Mouse (Mus musculus): Measurements from ENCODE around the gene Treml4. TPM values are rescaled to one million over a fixed set of nuclear protein-coding genes. Genes with fewer than 3 reads are reported as not detected.

Treml4 gene
- polyA plus RNA-seq, 1 experiment from 2014 or later: 3.3 TPM

GRCm38 (mm10) chr17:48256575-48256974, 7.5 kb upstream of the Treml4 start:
- H3K36me3 ChIP-seq: no peaks in the 10 kb centered on the region
- H3K9me3 ChIP-seq: no peaks in the 10 kb centered on the region
- no peak overlapping the region for H3K4me3 ChIP-seq (replicated peaks)
- H3K9ac ChIP-seq: no peak overlapping the region
- no peaks in the 10 kb centered on the region for H3K27me3 ChIP-seq (replicated peaks)
- ATAC-seq: no peak
- H3K4me1 ChIP-seq (replicated peaks): no peaks in the 10 kb centered on the region
- H3K4me2 ChIP-seq (replicated peaks): no peak overlapping the region
- no peak overlapping the region for H3K27ac ChIP-seq

- ATAC-seq: no peak
- H3K4me3 ChIP-seq (replicated peaks): no peak overlapping the region
- WGBS: 71% methylated on average over 2 of the region's 2 CpGs
- H3K4me2 ChIP-seq (replicated peaks): no peak overlapping the region
- no peaks in the 10 kb centered on the region for H3K36me3 ChIP-seq
- H3K27ac ChIP-seq: no peak overlapping the region
- H3K4me1 ChIP-seq (replicated peaks): no peaks in the 10 kb centered on the region
- no peaks in the 10 kb centered on the region for H3K9me3 ChIP-seq
- H3K9ac ChIP-seq: no peak overlapping the region
- H3K27me3 ChIP-seq (replicated peaks): no peaks in the 10 kb centered on the region
These were observed 2.2 kb upstream of the Treml4 start for GRCm38 (mm10) chr17:48261868-48262267.

- Histone ChIP-seq H3K27ac (no peak overlapping the region), H3K9ac (no peak overlapping the region), H3K4me2 (replicated peaks) (no peak overlapping the region), H3K27me3 (replicated peaks) (no peaks in the 10 kb centered on the region), H3K9me3 (no peaks in the 10 kb centered on the region), H3K4me3 (replicated peaks) (no peak overlapping the region), H3K36me3 (no peaks in the 10 kb centered on the region), H3K4me1 (replicated peaks) (no peaks in the 10 kb centered on the region; the same call in 1 of the 2 replicates)
- no peak for ATAC-seq
- 91% methylated on average over 7 of the region's 7 CpGs for WGBS
These were observed 567 bp downstream of the Treml4 start for GRCm38 (mm10) chr17:48264662-48265061.

- 4% methylated on average over 2 of the region's 2 CpGs for WGBS
- 0 out of 2 replicates have a peak overlapping the region, but pooled peaks have one; percentile 6 for H3K4me2 ChIP-seq (replicated peaks)
These were observed 2.0 kb downstream of the Treml4 start for GRCm38 (mm10) chr17:48266138-48266537.

GRCm38 (mm10) chr17:48266610-48267304, 2.7 kb downstream of the Treml4 start:
- Histone ChIP-seq H3K4me2 (replicated peaks) (0 out of 2 replicates have a peak overlapping the region, but pooled peaks have one; percentile 6), H3K4me1 (replicated peaks) (no peaks in the 10 kb centered on the region; the same call in 1 of the 2 replicates), H3K27me3 (replicated peaks) (no peaks in the 10 kb centered on the region), H3K9me3 (no peaks in the 10 kb centered on the region), H3K4me3 (replicated peaks) (no peak overlapping the region), H3K36me3 (no peaks in the 10 kb centered on the region), H3K9ac (no peak overlapping the region), H3K27ac (peak overlapping the region; percentile 72)
- ATAC-seq: peak; percentile 69
- WGBS: 12% methylated on average over 2 of the region's 2 CpGs

More at GRCm38 (mm10) chr17:48266138-48266537, 2.0 kb downstream of the Treml4 start:
- Histone ChIP-seq H3K4me1 (replicated peaks) (no peaks in the 10 kb centered on the region; the same call in 1 of the 2 replicates), H3K9me3 (no peaks in the 10 kb centered on the region), H3K27ac (peak overlapping the region; percentile 72), H3K4me3 (replicated peaks) (no peak overlapping the region), H3K36me3 (no peaks in the 10 kb centered on the region), H3K27me3 (replicated peaks) (no peaks in the 10 kb centered on the region), H3K9ac (no peak overlapping the region)
- ATAC-seq: no peak

GRCm38 (mm10) chr17:48267591-48267990, 3.5 kb downstream of the Treml4 start:
- peak; percentile 50 for ATAC-seq
- H3K4me1 ChIP-seq (replicated peaks): no peaks in the 10 kb centered on the region; the same call in 1 of the 2 replicates
- H3K4me2 ChIP-seq (replicated peaks): no peak overlapping the region
- no peaks in the 10 kb centered on the region for H3K27me3 ChIP-seq (replicated peaks)
- WGBS: 53% methylated on average over 1 of the region's 1 CpGs
- no peak overlapping the region for H3K27ac ChIP-seq
- no peaks in the 10 kb centered on the region for H3K9me3 ChIP-seq
- H3K4me3 ChIP-seq (replicated peaks): no peak overlapping the region
- H3K36me3 ChIP-seq: no peaks in the 10 kb centered on the region
- no peak overlapping the region for H3K9ac ChIP-seq

GRCm38 (mm10) chr17:48268276-48268675, 4.2 kb downstream of the Treml4 start:
- Histone ChIP-seq H3K9ac (no peak overlapping the region), H3K27me3 (replicated peaks) (no peaks in the 10 kb centered on the region), H3K36me3 (no peaks in the 10 kb centered on the region), H3K4me2 (replicated peaks) (no peak overlapping the region), H3K4me3 (replicated peaks) (no peak overlapping the region), H3K4me1 (replicated peaks) (no peaks in the 10 kb centered on the region; the same call in 1 of the 2 replicates), H3K9me3 (no peaks in the 10 kb centered on the region), H3K27ac (no peak overlapping the region)
- no peak for ATAC-seq

GRCm38 (mm10) chr17:48269833-48270232, 5.7 kb downstream of the Treml4 start:
- ATAC-seq: no peak
- no peaks in the 10 kb centered on the region; the same call in 1 of the 2 replicates for H3K4me1 ChIP-seq (replicated peaks)

GRCm38 (mm10) chr17:48272158-48272557, 8.1 kb downstream of the Treml4 start:
- peak; percentile 81 for ATAC-seq
- no peaks in the 10 kb centered on the region for H3K36me3 ChIP-seq
- 62% methylated on average over 5 of the region's 5 CpGs for WGBS
- no peaks in the 10 kb centered on the region; the same call in 1 of the 2 replicates for H3K4me1 ChIP-seq (replicated peaks)
- H3K4me2 ChIP-seq (replicated peaks): peak overlapping the region; percentile 40
- H3K9me3 ChIP-seq: no peaks in the 10 kb centered on the region
- peak overlapping the region; percentile 54; the same call in 1 of the 2 replicates for H3K27ac ChIP-seq
- H3K27me3 ChIP-seq (replicated peaks): no peaks in the 10 kb centered on the region
- no peak overlapping the region for H3K9ac ChIP-seq
- no peak overlapping the region for H3K4me3 ChIP-seq (replicated peaks)

More at GRCm38 (mm10) chr17:48269833-48270232, 5.7 kb downstream of the Treml4 start:
- Histone ChIP-seq H3K4me3 (replicated peaks) (no peak overlapping the region), H3K27me3 (replicated peaks) (no peaks in the 10 kb centered on the region), H3K9me3 (no peaks in the 10 kb centered on the region), H3K9ac (no peak overlapping the region), H3K27ac (no peak overlapping the region), H3K36me3 (no peaks in the 10 kb centered on the region), H3K4me2 (replicated peaks) (no peak overlapping the region)
- 75% methylated on average over 4 of the region's 4 CpGs for WGBS

- ATAC-seq: peak; percentile 72
- Histone ChIP-seq H3K9ac (no peak overlapping the region), H3K27me3 (replicated peaks) (no peaks in the 10 kb centered on the region), H3K4me3 (replicated peaks) (no peak overlapping the region), H3K9me3 (no peaks in the 10 kb centered on the region), H3K27ac (peak overlapping the region; percentile 54; the same call in 1 of the 2 replicates), H3K4me2 (replicated peaks) (peak overlapping the region; percentile 40), H3K4me1 (replicated peaks) (no peaks in the 10 kb centered on the region; the same call in 1 of the 2 replicates), H3K36me3 (no peaks in the 10 kb centered on the region)
- WGBS: 57% methylated on average over 4 of the region's 4 CpGs
These were observed 8.5 kb downstream of the Treml4 start for GRCm38 (mm10) chr17:48272598-48272997.

GRCm38 (mm10) chr17:48274098-48274497, 10.0 kb downstream of the Treml4 start:
- Histone ChIP-seq H3K9ac (no peak overlapping the region), H3K9me3 (no peaks in the 10 kb centered on the region), H3K27me3 (replicated peaks) (no peaks in the 10 kb centered on the region), H3K4me2 (replicated peaks) (no peak overlapping the region), H3K36me3 (no peaks in the 10 kb centered on the region), H3K27ac (no peak overlapping the region), H3K4me1 (replicated peaks) (no peaks in the 10 kb centered on the region; the same call in 1 of the 2 replicates), H3K4me3 (replicated peaks) (no peak overlapping the region)
- no peak for ATAC-seq
- WGBS: 83% methylated on average over 4 of the region's 4 CpGs

GRCm38 (mm10) chr17:48274885-48275284, 10.8 kb downstream of the Treml4 start:
- 0 out of 2 replicates have a peak, but pooled peaks have one; percentile 38 for ATAC-seq
- H3K9ac ChIP-seq: no peak overlapping the region
- H3K4me3 ChIP-seq (replicated peaks): no peak overlapping the region

GRCm38 (mm10) chr17:48275736-48276135, 11.6 kb downstream of the Treml4 start:
- H3K9me3 ChIP-seq: no peaks in the 10 kb centered on the region
- H3K4me2 ChIP-seq (replicated peaks): no peak overlapping the region
- no peak for ATAC-seq
- H3K4me3 ChIP-seq (replicated peaks): no peak overlapping the region
- no peak overlapping the region for H3K27ac ChIP-seq
- no peaks in the 10 kb centered on the region for H3K27me3 ChIP-seq (replicated peaks)
- H3K36me3 ChIP-seq: no peaks in the 10 kb centered on the region
- H3K9ac ChIP-seq: no peak overlapping the region
- 66% methylated on average over 7 of the region's 7 CpGs for WGBS
- no peaks in the 10 kb centered on the region; the same call in 1 of the 2 replicates for H3K4me1 ChIP-seq (replicated peaks)

More at GRCm38 (mm10) chr17:48274885-48275284, 10.8 kb downstream of the Treml4 start:
- Histone ChIP-seq H3K4me2 (replicated peaks) (no peak overlapping the region), H3K27ac (no peak overlapping the region), H3K4me1 (replicated peaks) (no peaks in the 10 kb centered on the region; the same call in 1 of the 2 replicates), H3K27me3 (replicated peaks) (no peaks in the 10 kb centered on the region), H3K9me3 (no peaks in the 10 kb centered on the region), H3K36me3 (no peaks in the 10 kb centered on the region)
- WGBS: 45% methylated on average over 6 of the region's 6 CpGs
